Mouse (Mus musculus) lung, postnatal 14 days (tissue): ENCODE measurements around the gene Mrpl10.
A peak's percentile ranks its signal among the peaks of the same experiment; 100 is the strongest.

Experiments used
- DNase-seq: peaks from one replicate; pipeline ENCODE4 v3.0.0; 2021

Gene Mrpl10

DNA sequence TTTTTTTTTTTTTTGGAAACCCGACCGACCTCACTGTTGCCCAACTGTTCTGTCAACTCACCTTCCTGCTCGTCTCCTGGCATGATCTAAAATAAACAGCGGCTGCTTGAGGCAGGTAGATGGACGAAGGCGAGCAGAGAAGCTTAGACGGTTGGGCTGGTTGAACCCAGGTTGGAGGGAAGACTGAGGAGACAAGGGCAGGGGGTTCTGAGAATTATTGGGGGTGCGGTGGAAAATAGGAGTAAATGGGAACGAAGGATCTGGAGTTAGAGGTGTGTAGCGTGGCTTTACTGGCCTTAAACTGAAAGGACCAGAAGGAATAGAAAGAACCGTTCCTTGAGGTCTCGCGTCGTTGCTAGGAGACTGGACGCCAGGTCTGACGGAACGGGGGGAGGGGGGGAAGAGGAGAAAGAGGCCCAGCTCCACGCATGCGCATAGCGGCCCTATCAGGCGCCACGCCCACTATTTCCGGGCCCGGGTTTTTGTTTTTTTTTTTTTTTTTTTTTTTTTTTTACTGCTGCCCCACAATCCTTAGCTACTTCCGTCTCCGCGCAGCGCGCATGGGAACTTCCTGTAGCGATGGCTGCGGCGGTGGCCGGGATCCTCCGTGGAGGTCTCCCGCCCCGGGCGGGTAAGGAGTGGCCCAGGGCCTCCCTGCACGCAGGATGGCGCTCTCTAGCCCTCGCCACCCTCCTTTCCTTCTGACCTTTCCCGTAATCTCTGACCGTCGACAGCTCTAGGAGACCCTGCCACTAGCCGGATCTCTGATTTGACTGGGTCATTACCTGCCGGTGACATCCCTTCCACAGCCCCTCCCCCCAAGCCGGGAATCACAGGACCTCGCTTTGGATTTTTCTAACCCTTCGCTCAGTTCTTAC, at the start of gene Mrpl10, which contains the start of gene Lrrc46:
Gene Mrpl10, plus strand, starts transcription at position 539 of the 878 bp plus-strand sequence.
Gene Lrrc46, minus strand, starts transcription at position 386 of the 878 bp plus-strand sequence.
- DNase-seq: peak; percentile 94

DNA sequence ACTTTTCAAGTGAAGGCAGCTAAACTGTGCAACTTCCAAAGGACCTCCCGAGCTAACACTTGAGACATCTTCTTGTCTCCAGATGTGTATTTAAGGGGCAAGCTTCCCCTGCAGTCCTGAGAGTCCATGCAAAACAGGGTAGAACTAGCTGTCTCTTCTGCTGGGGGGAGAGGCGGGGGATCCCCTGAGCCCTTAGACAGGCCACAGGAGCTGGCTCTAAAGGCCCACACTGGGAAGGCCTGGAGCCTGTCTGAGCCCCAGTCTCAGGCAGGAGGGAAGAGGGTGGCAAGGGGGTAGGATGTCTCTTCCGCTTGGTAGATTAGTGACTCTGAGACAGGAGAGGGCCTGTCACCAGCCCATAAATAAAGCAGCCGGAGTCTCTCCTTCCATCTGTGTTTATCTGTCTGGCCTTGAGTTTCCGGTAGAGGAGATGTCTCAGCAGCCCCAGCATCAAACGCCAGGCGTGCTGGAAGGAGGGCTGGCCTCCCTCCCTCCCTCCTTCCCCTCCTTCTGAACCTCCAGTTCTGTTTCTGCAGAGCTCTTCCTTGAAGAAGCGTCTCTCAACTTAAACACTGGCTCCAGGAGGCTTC, 48.5 kb upstream of the Mrpl10 start:
- no peak for DNase-seq

DNA sequence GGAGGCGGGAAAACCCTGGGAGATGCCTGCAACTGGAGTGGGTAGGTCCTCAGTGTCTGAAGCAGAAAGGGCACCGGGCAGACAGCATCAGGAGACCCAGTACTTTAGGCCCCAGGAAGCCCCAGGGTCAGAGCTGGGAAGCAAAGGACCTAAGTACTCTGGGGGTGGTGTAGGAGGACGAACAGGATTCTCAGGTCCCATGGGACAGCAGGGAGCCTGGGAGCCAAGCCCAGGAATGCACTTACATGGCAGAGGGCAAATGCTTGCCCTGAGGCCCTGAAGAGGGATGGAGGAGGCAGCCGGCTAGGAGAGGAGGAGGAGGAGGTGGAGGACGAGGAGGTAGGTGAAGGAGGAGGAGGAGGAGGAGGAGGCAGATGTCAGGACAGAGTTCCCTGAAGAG, 46.3 kb upstream of the Mrpl10 start:
- DNase-seq: no peak

DNA sequence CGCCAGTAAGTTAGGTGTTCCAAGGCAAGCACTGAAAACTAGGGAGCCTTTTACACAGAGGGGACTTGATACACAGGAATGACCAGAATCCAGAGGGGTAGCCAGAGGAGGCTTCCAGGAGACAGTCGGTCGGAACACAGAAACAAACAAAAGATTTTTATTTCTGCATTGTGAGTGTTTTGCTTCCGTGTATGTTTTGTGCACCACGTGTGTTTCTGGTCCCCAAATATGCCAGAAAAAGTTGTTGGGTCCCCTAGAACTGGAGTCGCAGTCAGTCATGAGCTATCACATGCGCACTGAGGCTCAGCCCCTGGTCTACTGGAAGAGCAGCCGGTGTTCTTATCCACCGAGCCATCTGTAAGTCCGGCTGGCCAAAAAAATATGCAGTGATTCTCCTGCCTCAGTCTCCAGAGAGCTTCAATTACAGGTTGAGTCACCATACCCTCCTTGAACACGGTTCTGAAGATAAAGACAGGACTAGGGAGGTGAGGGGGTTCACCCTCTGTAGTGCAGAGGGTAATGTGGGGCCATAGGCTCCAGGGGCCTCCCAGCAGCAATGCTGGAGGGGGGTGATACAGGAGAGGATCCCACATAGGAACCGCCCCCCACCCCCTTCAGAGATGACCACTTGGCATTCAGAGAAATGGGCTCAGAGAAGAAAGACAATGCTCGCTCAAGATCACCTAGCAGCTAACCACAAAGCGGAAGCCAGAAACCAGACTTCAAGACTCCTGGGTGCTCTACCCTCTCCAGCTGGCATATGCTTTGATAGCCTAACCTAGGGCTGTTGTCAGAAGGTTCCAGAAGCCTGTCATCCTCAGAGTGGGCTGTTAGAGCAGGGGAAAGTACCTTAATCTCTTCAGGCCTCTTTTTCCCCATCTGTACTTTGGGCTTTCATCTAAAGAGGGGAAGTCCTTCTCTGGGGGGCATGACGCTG, 45.3 kb upstream of the Mrpl10 start:
- DNase-seq: no peak

DNA sequence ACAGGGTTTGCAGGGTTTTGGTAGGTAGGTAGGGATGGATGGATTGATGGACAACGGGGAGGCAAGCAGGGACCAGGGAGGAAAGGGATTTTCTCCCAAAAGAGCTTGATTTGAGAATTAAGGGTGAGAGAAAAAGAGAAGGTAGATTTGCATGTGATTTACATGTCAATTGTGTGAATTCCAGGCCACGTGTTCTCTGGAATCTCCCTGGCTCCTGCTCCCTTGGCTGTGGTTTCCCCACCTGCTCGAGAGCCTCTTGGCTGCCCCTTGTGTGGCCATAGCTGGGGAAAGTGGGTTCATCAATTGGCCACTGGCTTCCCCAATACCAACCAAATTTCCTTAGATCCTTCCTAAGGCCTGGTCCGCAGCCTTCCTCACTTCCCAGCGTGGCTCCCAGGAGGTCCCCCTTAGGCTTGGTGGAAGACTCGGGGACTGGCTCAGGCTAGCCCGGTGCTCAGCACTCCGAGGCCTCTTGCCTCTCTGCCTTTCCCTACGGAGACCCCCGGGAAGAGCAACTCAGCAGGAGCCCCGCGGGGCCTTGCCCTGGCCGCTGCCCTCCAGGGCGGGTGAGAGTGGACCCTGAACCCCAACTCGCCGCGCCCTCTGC, 44.5 kb upstream of the Mrpl10 start:
- DNase-seq: no peak

DNA sequence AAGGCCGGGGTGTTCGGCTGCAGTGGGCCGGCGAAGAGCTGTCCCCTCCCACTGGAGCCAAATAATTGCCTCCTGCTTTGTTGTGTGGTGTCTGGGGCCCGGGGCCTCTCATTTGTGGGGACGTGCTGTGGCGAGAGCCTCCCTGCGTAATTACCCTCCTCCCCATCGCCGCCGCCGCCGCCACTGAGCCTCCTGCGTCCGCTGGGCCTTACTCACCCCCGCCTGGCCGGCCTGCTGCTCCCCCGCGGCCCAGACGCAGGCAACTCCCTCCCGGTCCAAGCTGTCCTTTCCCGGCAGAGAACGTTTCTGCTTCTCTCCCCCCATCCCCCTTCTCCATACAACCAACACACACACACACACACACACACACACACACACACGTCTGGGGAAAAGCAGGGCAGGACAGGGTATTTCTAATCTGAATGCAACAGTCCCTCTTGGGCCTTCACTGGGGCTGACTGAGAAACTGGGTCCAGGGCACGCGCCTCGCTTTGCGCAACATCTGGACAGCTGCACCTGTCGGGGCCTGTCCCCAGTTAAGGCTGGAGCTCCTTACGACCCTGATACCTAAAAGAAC, 43.9 kb upstream of the Mrpl10 start:
- no peak for DNase-seq

DNA sequence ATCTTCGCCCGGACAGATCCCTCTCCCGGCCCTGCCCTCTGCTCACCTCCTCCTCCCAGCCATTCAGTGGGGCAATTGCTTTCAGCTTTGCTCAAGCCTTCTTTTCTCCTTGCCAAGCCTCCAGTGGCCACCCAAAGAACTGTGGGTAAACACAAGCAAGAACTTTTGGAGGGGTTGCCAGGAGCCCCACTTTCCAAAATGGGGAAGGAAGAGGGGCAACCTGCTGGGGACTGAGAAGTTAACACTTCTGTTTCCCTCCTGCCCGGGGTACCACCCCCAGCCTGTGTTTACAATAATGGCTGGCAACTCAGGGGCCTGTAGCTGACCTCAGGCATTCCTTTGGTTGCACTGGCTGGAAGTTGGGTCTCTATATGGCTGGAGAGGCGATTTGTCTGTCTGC, 38.2 kb upstream of the Mrpl10 start:
- no peak for DNase-seq

DNA sequence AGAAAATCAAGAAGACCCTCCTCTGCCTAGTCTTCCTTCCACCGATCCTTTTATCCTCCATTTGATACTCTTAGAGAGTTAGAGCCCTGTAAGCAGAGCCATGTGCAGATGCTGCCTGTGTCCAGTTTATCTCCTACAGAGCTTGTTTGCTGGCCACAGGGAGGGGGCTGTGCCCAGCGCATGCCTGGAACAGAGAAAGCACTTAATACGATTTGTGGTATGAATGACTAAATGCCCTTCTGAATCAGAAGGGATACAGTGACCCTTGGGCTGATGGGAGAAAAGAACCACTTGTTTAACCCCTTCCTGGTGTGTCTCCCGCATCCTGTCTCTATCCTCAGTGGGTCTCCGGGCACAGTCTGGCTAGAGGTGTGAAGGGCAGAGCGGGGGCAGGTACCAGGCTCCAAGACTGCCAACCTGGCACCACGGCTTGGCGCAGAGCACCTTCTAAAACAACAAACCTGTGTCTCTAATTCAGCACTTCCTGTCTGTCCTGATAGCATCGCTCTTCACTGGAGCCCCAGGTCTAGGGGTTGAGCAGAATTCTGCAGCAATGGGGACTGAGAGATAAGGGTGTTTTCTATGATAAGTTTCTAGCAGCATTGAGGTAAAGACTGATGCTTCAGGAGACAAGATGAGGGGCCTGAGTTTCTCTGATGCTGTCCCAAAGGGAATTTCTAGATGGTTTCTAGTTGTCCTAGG, 34.1 kb upstream of the Mrpl10 start:
- no peak for DNase-seq

DNA sequence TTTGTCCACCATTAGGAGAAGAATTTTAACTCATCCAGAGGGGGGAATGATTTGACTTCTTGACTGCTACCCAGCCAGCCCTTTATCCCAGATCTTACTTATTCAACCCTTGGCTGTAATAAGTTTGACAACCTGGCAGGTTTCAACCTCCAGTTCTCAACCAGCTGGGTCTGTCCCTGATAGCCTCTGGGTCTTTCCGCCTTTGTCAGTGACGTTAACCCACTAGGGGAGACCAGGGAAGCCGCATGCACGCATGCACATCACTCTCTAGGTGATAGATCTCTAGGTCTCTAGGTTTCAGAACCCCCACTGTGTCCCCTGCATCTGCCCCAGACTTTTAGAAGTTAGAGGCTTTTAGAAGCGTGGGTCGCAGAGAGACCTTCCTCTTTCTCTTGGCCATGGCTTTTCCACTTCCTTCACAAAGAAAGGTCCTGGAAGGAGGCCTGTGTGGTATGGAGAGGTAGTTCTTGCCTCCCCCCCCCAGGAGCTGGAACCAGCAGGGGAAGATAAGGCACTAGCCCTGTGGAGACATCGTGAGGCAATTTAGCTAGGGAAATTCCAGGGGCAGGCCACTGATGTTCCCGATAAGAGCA, 32.1 kb upstream of the Mrpl10 start:
- DNase-seq: no peak

DNA sequence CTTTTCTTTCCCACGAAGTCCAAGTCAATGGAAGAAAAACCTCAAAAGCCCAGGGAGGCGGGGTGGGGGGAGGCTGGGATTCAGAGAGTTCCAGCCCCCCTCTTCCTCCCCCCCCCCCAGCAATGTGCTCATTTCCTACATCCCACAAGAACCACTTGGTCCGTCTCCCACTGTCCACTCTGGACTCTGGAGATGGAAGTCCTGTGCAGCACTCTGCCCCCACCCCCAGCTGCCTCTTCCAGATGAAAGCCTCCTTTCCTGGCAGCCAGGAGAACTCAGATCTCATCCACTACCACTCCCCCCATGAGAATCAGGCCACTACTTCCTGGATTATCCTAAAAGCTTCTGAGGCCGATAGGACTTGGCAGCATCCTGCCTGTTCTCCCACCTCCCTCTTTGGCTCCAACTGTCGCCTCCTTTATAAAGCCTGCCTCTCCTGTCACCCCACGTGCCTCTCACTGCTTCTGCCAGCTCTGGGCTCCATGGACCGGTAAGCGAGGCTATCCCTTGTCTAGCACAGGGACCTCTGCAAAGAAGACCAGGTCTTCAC, 28.2 kb upstream of the Mrpl10 start, which contains the start of gene Sp6:
Gene Sp6, plus strand, starts transcription at position 274 of the 550 bp plus-strand sequence.
- no peak for DNase-seq

DNA sequence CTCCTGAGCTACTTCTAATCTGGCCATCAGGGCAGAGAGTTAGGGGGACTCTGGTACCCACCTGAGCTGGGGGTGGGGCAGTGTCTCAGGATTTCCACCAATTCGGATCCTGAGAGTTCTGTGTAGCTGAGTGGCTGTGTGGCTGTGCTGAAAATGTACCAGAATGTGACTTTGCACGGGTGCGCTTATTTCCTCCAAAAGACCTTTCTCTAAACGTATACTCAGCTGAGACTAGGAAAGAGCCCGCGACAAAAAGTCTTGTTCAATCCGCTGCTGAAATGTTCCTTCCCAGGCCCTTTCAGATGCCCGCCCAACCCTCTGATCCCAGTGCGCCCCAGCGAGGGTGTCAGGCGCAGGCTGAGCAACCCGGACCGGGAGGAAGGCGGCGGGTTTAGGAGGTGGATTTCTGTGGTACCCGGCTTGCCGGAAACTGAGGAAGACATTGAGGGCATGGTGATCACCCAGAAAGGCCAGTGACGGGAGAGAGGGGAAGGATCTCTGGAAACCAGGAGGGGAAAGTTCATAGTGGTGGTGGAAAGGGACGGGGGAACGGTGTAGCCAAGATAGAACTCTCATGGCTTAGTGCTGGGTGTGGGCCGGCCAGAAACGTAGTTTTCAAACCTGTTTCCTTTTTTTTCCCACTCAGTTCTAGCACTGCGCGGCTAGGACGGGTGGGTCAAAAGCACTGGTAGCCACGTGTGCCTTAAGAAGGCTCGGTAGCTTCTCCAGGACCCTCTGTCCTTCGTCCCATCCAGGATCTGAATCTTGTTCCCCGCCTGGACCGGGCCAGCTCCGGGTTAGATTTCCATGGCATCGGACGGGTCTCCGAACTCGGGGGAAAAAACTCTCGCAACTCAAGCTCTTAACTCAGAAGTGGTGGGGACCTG, 23.4 kb upstream of the Mrpl10 start:
- no peak for DNase-seq

DNA sequence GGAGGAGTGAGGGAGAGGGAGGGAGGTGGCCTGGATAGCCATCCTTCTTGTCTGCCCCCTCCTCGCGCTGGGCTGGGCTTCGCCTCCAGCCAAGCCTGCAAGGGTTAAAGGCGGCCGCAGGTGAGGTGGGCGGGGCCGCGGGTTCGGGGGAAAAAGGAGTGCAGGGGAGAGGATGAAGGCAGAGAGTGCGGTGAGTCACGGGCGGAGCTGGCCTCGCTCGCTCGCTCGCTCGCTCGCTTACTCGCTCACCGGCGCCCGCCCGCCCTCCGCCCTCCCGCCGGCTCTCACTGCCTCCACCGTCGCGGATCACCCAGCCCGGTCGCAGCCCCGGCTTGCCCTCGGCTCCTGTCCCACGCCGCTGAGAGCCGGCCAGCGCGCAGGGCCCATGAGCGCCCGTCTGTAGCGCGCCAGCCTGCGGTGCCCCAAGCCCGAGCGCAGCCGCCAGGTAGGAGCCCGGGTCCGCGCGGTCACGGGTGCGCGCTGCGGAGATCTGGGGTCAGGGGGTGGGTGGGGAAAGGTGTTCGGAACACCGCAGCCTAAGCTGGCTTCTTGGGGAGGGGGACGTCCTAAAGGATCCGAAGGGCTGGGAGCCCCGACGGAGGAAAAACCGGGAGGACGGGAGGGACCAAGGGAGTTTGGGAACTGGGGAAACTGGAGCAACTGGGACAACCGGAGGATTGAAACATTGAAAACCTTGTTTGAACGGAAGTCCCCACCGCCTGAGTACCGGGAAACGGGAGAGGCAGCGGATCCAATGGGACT, 22.6 kb upstream of the Mrpl10 start:
- no peak for DNase-seq

DNA sequence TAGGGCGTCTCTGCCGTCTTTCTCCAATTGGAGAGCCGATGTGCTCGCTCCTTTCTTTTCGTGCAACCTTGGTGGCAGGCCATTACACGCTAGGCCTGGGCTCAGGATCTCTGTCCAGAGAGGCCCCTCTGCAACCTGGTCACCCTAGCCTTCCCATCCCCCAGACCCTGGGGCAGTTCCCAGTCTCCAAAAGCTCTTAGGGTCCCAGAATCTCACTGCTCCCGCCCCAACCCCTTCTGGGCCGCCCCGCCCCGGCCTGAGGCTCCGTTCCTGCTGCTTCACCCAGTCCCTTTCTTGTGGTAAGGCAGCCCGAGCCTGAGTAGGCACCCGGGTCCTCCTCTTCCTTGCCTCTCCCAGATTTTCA, 22.0 kb upstream of the Mrpl10 start:
- DNase-seq: no peak

DNA sequence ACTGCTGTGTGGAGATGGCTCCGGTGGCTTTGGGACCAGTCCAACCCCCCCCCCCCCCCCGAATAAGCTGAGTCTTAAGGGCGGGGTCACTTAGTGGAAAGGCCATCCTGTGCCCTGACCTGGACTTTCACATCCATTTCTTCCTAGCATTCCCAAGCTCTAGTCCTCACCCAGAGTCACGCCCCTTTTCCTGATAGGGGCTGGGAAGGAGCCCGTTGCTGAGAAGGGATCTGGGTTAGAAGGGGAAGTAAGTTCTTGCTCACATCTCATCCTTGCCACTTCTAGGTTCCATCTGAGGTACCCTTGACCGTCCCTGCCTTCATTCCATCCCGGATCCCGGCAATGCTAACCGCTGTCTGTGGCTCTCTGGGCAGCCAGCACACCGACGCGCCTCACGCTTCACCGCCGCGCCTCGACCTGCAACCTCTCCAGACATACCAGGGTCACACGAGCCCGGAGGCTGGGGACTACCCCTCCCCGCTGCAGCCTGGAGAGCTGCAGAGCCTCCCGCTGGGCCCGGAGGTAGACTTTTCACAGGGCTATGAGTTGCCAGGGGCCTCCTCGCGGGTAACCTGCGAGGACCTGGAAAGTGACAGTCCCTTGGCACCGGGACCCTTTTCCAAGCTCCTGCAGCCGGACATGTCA, 20.1 kb upstream of the Mrpl10 start:
- DNase-seq: no peak

DNA sequence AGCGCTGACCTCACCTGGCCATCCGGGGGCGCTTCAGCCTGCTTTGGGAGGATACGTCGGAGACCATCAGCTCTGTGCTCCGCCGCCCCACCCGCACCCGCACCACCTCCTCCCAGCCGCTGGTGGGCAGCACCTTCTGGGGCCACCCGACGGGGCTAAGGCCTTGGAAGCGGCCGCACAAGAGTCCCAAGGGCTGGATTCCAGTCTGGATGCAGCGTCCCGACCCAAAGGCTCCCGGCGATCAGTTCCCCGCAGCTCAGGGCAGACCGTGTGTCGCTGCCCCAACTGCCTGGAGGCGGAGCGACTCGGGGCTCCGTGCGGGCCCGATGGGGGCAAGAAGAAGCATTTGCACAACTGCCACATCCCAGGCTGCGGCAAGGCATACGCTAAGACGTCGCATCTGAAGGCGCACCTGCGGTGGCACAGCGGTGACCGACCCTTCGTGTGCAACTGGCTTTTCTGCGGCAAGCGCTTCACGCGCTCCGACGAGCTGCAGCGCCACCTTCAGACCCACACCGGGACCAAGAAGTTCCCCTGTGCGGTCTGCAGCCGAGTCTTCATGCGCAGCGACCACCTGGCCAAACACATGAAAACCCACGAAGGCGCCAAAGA, 19.4 kb upstream of the Mrpl10 start:
- peak; percentile 83 for DNase-seq

DNA sequence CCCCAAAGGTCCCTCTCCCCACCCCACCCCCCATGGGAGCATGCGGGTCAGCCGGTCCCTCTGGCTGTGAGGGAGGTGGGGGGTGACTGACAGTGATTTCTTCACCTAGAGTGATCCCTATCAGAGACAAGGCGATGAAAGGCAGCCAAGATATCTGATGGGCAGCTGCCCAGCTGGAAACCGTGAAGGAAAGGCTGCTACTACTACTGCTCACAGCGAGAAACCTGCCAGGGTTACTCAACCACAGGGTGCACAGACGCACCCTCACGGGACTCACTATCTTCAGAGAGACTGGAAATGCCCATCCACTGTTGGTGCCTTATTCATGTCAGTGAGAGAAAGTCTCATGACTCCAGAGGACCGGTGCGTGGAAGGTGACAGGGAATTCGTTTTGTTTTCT, 16.4 kb upstream of the Mrpl10 start:
- no peak for DNase-seq

DNA sequence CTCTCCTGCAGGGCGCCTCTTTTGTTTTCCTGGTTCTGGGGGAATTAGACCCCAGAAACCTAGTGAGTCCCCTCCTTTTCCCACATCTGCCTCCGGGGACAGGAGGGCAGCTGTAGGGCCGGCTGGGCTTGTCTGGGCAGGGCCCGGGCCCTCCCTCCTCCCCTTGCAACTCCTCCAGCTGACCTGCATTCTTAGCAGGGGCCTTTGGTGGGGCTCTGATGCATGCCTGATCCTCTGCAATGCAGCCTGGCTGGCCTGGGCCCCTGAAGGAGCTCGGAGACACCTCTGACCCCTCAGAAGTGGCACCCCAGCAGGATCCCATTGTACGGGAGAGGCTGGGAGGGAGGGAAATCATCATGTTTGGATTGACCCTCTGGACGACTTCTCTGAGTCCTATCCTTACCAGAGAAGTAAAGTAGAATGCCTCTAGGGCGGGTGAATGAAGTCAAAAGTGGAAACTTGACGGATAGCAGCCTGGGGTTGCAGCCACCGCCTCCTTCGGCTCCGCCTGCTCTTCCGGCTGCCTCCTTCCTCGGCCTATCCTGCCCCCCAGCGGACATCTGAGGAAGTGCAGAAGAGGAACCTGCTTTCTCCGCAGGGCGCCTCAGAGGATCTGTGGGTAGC, 15.5 kb upstream of the Mrpl10 start:
- DNase-seq: peak; percentile 90
